Mouse (Mus musculus) thymus, adult 2 months (tissue): ENCODE data around the gene Prokr1. TPM values are rescaled to one million over a fixed set of nuclear protein-coding genes. Genes with fewer than 3 reads are reported as not detected.
"Not testable (repeated sequence)": the region's sequence is repeated elsewhere in the genome, so short reads cannot be mapped to it uniquely, and the experiment has no call there.

Experiments used
- DNase-seq: peaks from one replicate; pipeline ENCODE4 v3.0.0; 2021
- H3K27ac ChIP-seq: fragments of 200-500 bp; 2 replicates; pipeline ENCODE4 v1.5.1; 2012; ENCODE audit warnings: low read length, control low read depth; ENCODE audit not compliant: control insufficient read depth, insufficient read depth
- H3K27me3 ChIP-seq: fragments of 200-500 bp; 2 replicates; pipeline ENCODE4 v1.6.1; 2012; ENCODE audit warnings: mild to moderate bottlenecking, low read length, moderate library complexity, mixed read lengths; ENCODE audit not compliant: control insufficient read depth, insufficient read depth
- H3K36me3 ChIP-seq: fragments of 200-500 bp; 2 replicates; pipeline ENCODE4 v1.6.1; 2012; ENCODE audit warnings: mild to moderate bottlenecking, low read length, moderate library complexity; ENCODE audit not compliant: control insufficient read depth, insufficient read depth
- H3K4me1 ChIP-seq: fragments of 200-500 bp; replicated peaks from 2 replicates; pipeline ENCODE4 v1.6.1; 2012; ENCODE audit warnings: low read length; ENCODE audit not compliant: control insufficient read depth, insufficient read depth
- H3K4me3 ChIP-seq: fragments of 200-500 bp; 2 replicates; pipeline ENCODE4 v1.5.1; 2012; ENCODE audit warnings: mild to moderate bottlenecking, low read length, control low read depth, moderate library complexity; ENCODE audit not compliant: control insufficient read depth, insufficient read depth
- CTCF ChIP-seq: fragments of 200-500 bp; IDR thresholded peaks from 2 replicates; pipeline ENCODE4 v1.5.1; 2012; ENCODE audit warnings: mild to moderate bottlenecking, control low read depth, low read length, moderate library complexity, borderline replicate concordance; ENCODE audit not compliant: control insufficient read depth, poor library complexity, insufficient read depth; ENCODE audit errors: extremely low read depth
- POLR2A ChIP-seq: fragments of 200-500 bp; IDR thresholded peaks from 2 replicates; pipeline ENCODE4 v1.6.1; 2012; ENCODE audit warnings: mild to moderate bottlenecking, low read length, control low read depth, moderate library complexity; ENCODE audit not compliant: control insufficient read depth, poor library complexity, insufficient read depth; ENCODE audit errors: extremely low read depth
- WGBS: fragments of 180-500 bp; shearing (Covaris S2); methylation state at CpG from one replicate; pipeline ENCODE4 v1.1.7; 2018; 5-methylcytosine and 5-hydroxymethylcytosine counted together
- polyA plus RNA-seq: library from polyadenylated mRNA; depleted of rRNA; stranded (reverse); fragments of >200 nt; gene quantifications from 2 replicates; pipeline ENCODE4 v1.2.3, GENCODE M21; 2012; rRNA removed

The Prokr1 gene
- polyA plus RNA-seq = 0.20 and 0.26 TPM in 2 replicates

DNA sequence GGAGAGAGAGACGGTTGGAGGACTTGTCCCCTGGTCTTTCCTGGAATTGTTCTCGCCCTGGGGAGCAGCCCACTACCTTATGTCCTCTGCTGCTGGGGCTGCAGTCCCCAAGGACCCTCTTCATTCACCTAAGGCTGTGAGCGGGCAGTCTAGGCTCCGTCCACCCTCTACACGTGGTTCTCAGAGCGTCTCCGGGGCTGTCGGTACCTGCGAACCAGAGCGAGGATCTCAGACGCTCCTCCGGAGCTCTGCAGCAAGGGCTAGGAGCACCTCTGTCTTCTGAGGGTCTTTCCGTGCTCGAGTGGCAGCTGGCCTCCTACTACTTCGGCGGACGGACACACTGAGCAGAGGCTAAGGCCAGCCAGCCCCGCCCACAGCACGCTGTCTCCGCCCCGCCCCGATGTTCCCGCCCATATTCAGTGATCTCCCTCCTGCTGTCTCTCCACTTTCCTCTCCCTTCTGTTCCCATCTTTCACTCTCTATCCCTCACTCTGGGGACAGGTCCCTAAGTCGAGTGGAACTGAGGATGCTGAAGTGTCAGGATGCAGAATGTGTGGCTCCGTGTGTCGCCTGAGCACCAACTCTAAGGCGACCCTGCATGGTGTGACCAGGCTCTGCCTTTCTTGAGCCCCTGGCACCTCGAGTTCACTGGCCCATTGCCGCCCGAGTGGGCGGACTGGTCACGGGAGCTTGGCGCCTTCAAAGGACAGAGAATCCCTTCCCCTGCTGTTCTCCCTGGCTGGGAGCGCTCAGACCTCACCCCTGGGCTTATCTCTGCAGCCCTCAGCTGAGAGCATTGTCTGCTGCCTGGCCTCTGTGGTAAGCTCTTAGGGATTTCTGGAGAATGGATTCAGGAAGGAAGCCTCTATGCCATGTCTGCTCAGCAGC is at the start of gene Prokr1:
Prokr1 (minus strand) TSS at position 350 of the 888 bp plus-strand sequence.
- DNase-seq = no peak
- no peak within 1 kb of the TSS for H3K27ac ChIP-seq
- H3K4me1 ChIP-seq = peaks cover 10% of the 10 kb centered on the region
- peak within 1 kb of the TSS; percentile 34 for H3K4me3 ChIP-seq
- no peaks in the 10 kb centered on the region; the same call in 1 of the 2 replicates for H3K27me3 ChIP-seq
- H3K36me3 ChIP-seq = no peaks in the 10 kb centered on the region
- 10% methylated on average over 34 of the region's 34 CpGs for WGBS
- TF ChIP-seq POLR2A (no peak), CTCF (no peak)

GRCm38 (mm10) chr6:87638134-87638660 is 47.7 kb upstream of the Prokr1 start:
- H3K27me3 ChIP-seq = no peaks in the 10 kb centered on the region
- H3K27ac ChIP-seq = peak overlapping the region; percentile 34; the same call in 1 of the 2 replicates
- WGBS = 92% methylated on average over 11 of the region's 11 CpGs
- no peak for TF ChIP-seq CTCF
- no peak for TF ChIP-seq POLR2A
- no peak for DNase-seq
- H3K4me1 ChIP-seq = peaks cover 5% of the 10 kb centered on the region
- no peak overlapping the region for H3K4me3 ChIP-seq
- H3K36me3 ChIP-seq = peaks cover 5% of the 10 kb centered on the region; the same call in 1 of the 2 replicates

DNA sequence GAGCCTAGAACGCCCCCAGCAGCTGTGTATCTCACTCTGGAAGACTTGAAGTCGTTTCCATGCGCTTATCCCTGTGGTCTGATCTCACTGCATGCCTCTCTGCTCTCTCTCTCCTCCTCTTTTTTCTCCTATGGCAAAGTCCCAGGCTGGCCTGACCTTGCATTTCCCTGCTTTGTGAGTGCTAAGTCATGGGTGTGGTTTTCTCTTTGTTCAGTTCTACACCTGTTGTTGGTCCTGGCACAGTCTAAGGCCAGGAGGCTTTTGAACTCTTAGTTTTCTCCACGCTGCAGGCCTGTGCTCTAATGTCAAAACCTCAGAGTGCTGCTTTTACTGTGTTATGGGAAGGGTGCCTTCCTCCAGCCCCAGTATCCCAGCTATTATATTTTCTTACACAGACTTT is 41.6 kb upstream of the Prokr1 start:
- DNase-seq = no peak
- TF ChIP-seq CTCF = no peak
- no peak for TF ChIP-seq POLR2A
- WGBS = 79% methylated on average over 4 of the region's 4 CpGs
- no peaks in the 10 kb centered on the region for H3K4me1 ChIP-seq
- peaks cover 5% of the 10 kb centered on the region; the same call in 1 of the 2 replicates for H3K36me3 ChIP-seq
- H3K27ac ChIP-seq = no peak overlapping the region
- H3K27me3 ChIP-seq = no peaks in the 10 kb centered on the region
- H3K4me3 ChIP-seq = no peak overlapping the region

DNA sequence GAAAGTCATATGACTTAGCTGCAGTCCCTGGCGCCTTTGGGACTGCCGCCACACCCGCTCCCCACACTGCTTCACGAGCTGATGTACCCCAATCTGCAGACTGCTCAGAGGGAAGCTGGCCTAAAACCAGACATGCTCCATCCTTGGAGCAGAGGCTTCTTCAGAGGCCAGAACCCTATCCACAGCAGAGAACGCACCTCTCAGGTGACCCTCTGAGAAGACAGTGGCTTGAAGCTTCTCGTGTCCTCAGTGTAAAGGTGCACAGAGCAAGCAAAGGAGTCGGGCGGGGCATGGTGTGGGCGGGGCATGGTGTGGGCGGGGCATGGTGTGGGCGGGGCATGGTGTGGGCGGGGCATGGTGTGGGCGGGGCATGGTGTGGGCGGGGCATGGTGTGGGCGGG is 38.4 kb upstream of the Prokr1 start:
- 92% methylated on average over 15 of the region's 15 CpGs for WGBS
- H3K4me1 ChIP-seq, H3K36me3 ChIP-seq, H3K27me3 ChIP-seq, H3K4me3 ChIP-seq, H3K27ac ChIP-seq, DNase-seq: not testable (repeated sequence)

DNA sequence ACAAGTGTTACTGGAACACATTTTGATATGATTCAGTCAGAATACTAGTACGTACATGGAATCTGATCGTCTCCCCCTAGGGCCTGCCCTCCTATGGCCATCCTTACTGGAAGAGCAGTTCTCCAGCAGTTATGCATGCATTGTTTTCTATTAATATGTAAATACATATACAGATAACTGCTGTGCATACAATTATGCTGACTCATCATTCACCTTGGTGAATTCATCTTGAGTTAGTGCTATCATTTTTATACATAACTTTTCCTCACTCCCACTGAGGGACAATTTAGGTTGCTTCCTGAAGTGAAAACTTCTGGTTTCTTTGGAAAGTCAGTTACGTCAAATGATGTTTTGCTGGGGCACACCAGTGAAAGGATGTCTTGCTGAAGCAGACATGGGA is 32.6 kb upstream of the Prokr1 start:
- H3K4me3 ChIP-seq = no peak overlapping the region
- WGBS = 98% methylated on average over 3 of the region's 3 CpGs
- H3K27ac ChIP-seq = no peak overlapping the region
- no peaks in the 10 kb centered on the region for H3K36me3 ChIP-seq
- DNase-seq = no peak
- TF ChIP-seq CTCF = no peak
- TF ChIP-seq POLR2A = no peak
- H3K27me3 ChIP-seq = no peaks in the 10 kb centered on the region
- H3K4me1 ChIP-seq = no peaks in the 10 kb centered on the region

GRCm38 (mm10) chr6:87621281-87621680 is 30.7 kb upstream of the Prokr1 start:
- Histone ChIP-seq H3K4me3 (no peak overlapping the region), H3K27me3 (no peaks in the 10 kb centered on the region), H3K4me1 (no peaks in the 10 kb centered on the region), H3K27ac (no peak overlapping the region), H3K36me3 (no peaks in the 10 kb centered on the region)
- no peak for TF ChIP-seq CTCF
- no peak for TF ChIP-seq POLR2A
- DNase-seq = no peak
- 89% methylated on average over 3 of the region's 3 CpGs for WGBS

DNA sequence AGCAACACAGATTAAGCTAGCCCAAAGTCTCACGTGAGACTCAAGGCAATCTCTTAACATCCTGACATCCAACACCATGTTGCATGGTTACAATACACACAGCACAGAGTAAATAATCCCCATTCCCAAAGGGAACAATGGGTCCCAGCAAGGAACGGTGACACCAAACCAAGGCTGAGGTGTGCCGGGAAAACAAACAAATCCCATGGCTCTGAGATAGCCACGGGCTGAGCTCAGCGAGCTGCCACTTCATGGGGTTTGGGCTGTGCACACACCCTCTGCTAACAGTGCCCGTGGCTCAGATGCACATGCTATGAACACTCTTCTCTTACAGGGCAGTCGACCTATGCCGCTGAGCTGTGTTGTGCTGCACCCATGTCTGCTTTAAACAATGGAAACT is 27.5 kb upstream of the Prokr1 start:
- H3K36me3 ChIP-seq = no peaks in the 10 kb centered on the region
- no peak for TF ChIP-seq POLR2A
- no peak for TF ChIP-seq CTCF
- WGBS = 85% methylated on average over 8 of the region's 8 CpGs
- no peaks in the 10 kb centered on the region for H3K4me1 ChIP-seq
- no peak overlapping the region for H3K27ac ChIP-seq
- H3K4me3 ChIP-seq = no peak overlapping the region
- DNase-seq = no peak
- no peaks in the 10 kb centered on the region for H3K27me3 ChIP-seq
